17 mouse cellular contexts compared by ENCODE assay signal in the genomic region with DNA sequence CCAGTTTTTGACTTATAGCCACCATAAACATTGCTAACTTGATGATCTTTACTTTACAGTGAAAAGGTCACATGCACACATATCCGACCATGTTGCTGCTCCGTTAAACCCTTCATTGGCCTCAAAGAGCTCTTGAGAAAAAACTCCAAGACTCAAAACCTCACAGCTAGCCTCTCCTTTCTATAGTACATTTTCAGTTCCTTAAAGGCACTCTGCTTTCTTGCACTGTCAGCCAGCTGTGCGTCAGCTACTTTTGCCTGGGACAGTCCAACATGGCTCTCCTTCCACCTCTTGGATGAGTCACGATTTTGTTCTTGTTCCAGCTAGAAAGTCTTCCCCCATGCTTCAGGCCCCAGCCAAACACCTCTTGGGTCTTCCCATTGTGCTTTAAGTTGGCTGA. TPM values are rescaled to one million over a fixed set of nuclear protein-coding genes. Genes with fewer than 3 reads are reported as not detected.
DNase-seq lines count a peak whose midpoint lies in the region; ATAC-seq and TF ChIP-seq lines count a peak whose summit lies in the region.
"Had no signal": no experiment of that assay in that cellular context is flagged by ENCODE, and none has a peak within 500 bp of the region (broad histone marks: within the 10 kb centered on the region; RNA-seq: fewer than 3 reads in every experiment).

No protein-coding gene starts in this region.

- WGBS in liver, adult 2 months: 87% methylated on average over 4 of the region's 4 CpGs
- WGBS in liver, embryonic 12.5 days (ENCODE audit: insufficient replicate concordance): 56% methylated on average over 4 of the region's 4 CpGs
- WGBS in forebrain, postnatal 0 days: 92% methylated on average over 4 of the region's 4 CpGs
- 85% methylated on average over 4 of the region's 4 CpGs for WGBS in kidney, embryonic 15.5 days

- intact Hi-C loops in gastrocnemius, adult 2 months (cut with DNase I): no loop called here

- TF ChIP-seq CTCF in gastrocnemius, adult 2 months (IDR thresholded peaks at IDR 0.05): no peak
- TF ChIP-seq CTCF in liver, adult 2 months (IDR thresholded peaks at IDR 0.05; ENCODE audit: low read depth, low read length): no peak
- TF ChIP-seq CTCF in forebrain, postnatal 0 days (IDR thresholded peaks at IDR 0.05; ENCODE audit: low read depth): no peak

- H3K4me3 ChIP-seq in gastrocnemius, adult 2 months: no peak overlapping the region
- H3K4me3 ChIP-seq in liver, adult 2 months (ENCODE audit: insufficient read depth, low read depth, low read length): no peak overlapping the region
- no peak overlapping the region for H3K4me3 ChIP-seq in liver, embryonic 12.5 days
- no peak overlapping the region for H3K4me3 ChIP-seq in forebrain, postnatal 0 days (ENCODE audit: low read depth, low read length)
- no peak overlapping the region for H3K4me3 ChIP-seq in kidney, embryonic 15.5 days (replicated peaks)
- H3K4me3 ChIP-seq: embryonic facial prominence, embryonic 15.5 days; forebrain, embryonic 12.5 days; liver, embryonic 15.5 days; stomach, embryonic 15.5 days had no signal

- no peaks in the 10 kb centered on the region for H3K36me3 ChIP-seq in liver, adult 2 months (ENCODE audit: control insufficient read depth, insufficient read depth, low read length)
- no peaks in the 10 kb centered on the region for H3K36me3 ChIP-seq in liver, embryonic 12.5 days
- no peaks in the 10 kb centered on the region for H3K36me3 ChIP-seq in forebrain, postnatal 0 days (ENCODE audit: insufficient read depth)
- H3K36me3 ChIP-seq in kidney, embryonic 15.5 days: no peaks in the 10 kb centered on the region
- H3K36me3 ChIP-seq: embryonic facial prominence, embryonic 15.5 days; forebrain, embryonic 12.5 days; liver, embryonic 15.5 days; stomach, embryonic 15.5 days had no signal

- H3K79me2 ChIP-seq in liver, adult 2 months (ENCODE audit: control insufficient read depth, insufficient read depth, low read length): peaks cover 3% of the 10 kb centered on the region; the same call in 1 of the 2 replicates

- no peak overlapping the region for H3K27ac ChIP-seq in gastrocnemius, adult 2 months
- no peak overlapping the region for H3K27ac ChIP-seq in liver, adult 2 months (replicated peaks; ENCODE audit: insufficient read depth, low read depth, low read length)
- H3K27ac ChIP-seq in liver, embryonic 12.5 days: no peak overlapping the region
- no peak overlapping the region for H3K27ac ChIP-seq in forebrain, postnatal 0 days (ENCODE audit: low read depth, low read length)
- H3K27ac ChIP-seq in kidney, embryonic 15.5 days: no peak overlapping the region
- H3K27ac ChIP-seq: embryonic facial prominence, embryonic 15.5 days; forebrain, embryonic 12.5 days; hindbrain, embryonic 14.5 days; liver, embryonic 15.5 days; stomach, embryonic 15.5 days had no signal

- peaks cover 2% of the 10 kb centered on the region; the same call in 1 of the 2 replicates for H3K4me1 ChIP-seq in liver, adult 2 months (ENCODE audit: control insufficient read depth, insufficient read depth, low read length)
- peaks cover 4% of the 10 kb centered on the region; the same call in 1 of the 2 replicates for H3K4me1 ChIP-seq in liver, embryonic 12.5 days
- no peaks in the 10 kb centered on the region for H3K4me1 ChIP-seq in forebrain, postnatal 0 days (ENCODE audit: insufficient read depth)
- no peaks in the 10 kb centered on the region for H3K4me1 ChIP-seq in kidney, embryonic 15.5 days
- H3K4me1 ChIP-seq: forebrain, embryonic 12.5 days; liver, embryonic 15.5 days; stomach, embryonic 15.5 days had no signal

- peak; percentile 30 for DNase-seq in gastrocnemius, adult 2 months
- no peak for DNase-seq in gastrocnemius, adult 18-20 months (ENCODE audit: low spot score)
- peak; percentile 41 for DNase-seq in liver, adult 2 months (ENCODE audit: extremely low read depth, low read depth, low spot score)
- DNase-seq in 3T3-L1 (ENCODE audit: low read depth, low spot score): peak; percentile 22
- no peak for DNase-seq in forebrain, postnatal 0 days
- DNase-seq: adrenal gland, postnatal 25 days; cerebellum, adult 11-12 months; kidney, adult 18-20 months; right cerebral cortex, postnatal 14 days had no signal

- no peaks in the 10 kb centered on the region for H3K9me3 ChIP-seq in liver, embryonic 12.5 days (replicated peaks)
- no peaks in the 10 kb centered on the region for H3K9me3 ChIP-seq in forebrain, postnatal 0 days (ENCODE audit: low read length)
- H3K9me3 ChIP-seq in kidney, embryonic 15.5 days (replicated peaks): no peaks in the 10 kb centered on the region
- H3K9me3 ChIP-seq: embryonic facial prominence, embryonic 15.5 days; forebrain, embryonic 12.5 days; liver, embryonic 15.5 days; stomach, embryonic 15.5 days had no signal

- no peaks in the 10 kb centered on the region for H3K27me3 ChIP-seq in liver, adult 2 months (ENCODE audit: control insufficient read depth, insufficient read depth, low read length)
- no peaks in the 10 kb centered on the region for H3K27me3 ChIP-seq in liver, embryonic 12.5 days (replicated peaks)
- H3K27me3 ChIP-seq in forebrain, postnatal 0 days (ENCODE audit: insufficient read depth, low read length): no peaks in the 10 kb centered on the region
- no peaks in the 10 kb centered on the region for H3K27me3 ChIP-seq in kidney, embryonic 15.5 days
- H3K27me3 ChIP-seq: embryonic facial prominence, embryonic 15.5 days; forebrain, embryonic 12.5 days; liver, embryonic 15.5 days; stomach, embryonic 15.5 days had no signal

- no peak for TF ChIP-seq POLR2A in liver, adult 2 months (IDR thresholded peaks at IDR 0.05; ENCODE audit: extremely low read depth, insufficient read depth, low read length)

- no peak for ATAC-seq in liver, embryonic 12.5 days
- peak; percentile 90 for ATAC-seq in granulocyte monocyte progenitor cell, adult 5-6 weeks (replicated peaks; ENCODE audit: poor library complexity, severe bottlenecking)
- ATAC-seq in forebrain, postnatal 0 days: no peak
- ATAC-seq in kidney, embryonic 15.5 days (replicated peaks; ENCODE audit: low FRiP score): no peak

- H3K4me2 ChIP-seq in liver, embryonic 12.5 days: no peak overlapping the region
- no peak overlapping the region for H3K4me2 ChIP-seq in forebrain, postnatal 0 days (ENCODE audit: low read depth)
- H3K4me2 ChIP-seq in kidney, embryonic 15.5 days: no peak overlapping the region
- H3K4me2 ChIP-seq: embryonic facial prominence, embryonic 15.5 days; forebrain, embryonic 12.5 days; hindbrain, embryonic 14.5 days; liver, embryonic 15.5 days; stomach, embryonic 15.5 days had no signal

- H3K9ac ChIP-seq in liver, adult 2 months (ENCODE audit: low read depth, low read length): no peak overlapping the region
- no peak overlapping the region for H3K9ac ChIP-seq in liver, embryonic 12.5 days
- H3K9ac ChIP-seq in forebrain, postnatal 0 days: no peak overlapping the region
- H3K9ac ChIP-seq in kidney, embryonic 15.5 days: no peak overlapping the region
- H3K9ac ChIP-seq: embryonic facial prominence, embryonic 15.5 days; forebrain, embryonic 12.5 days; hindbrain, embryonic 14.5 days; liver, embryonic 15.5 days; stomach, embryonic 15.5 days had no signal

RNA-seq across cellular contexts. Expression of a gene that starts 35.9 kb away (rescaled TPM):
- 1 to 10 TPM; 4.2 to 4.5 TPM for total RNA-seq in gastrocnemius, adult 2 months (2021)
- 1 to 10 TPM; 2.9 to 5.1 TPM for total RNA-seq in gastrocnemius, adult 18-20 months (2021)
- total RNA-seq in liver, adult 2 months (2014; rRNA removed): 12.5 and 15.2 TPM in 2 replicates
- 1.9 and 4.4 TPM in 2 replicates for polyA plus RNA-seq in liver, adult 2 months (2012; rRNA removed)
- 10.1 and 10.8 TPM in 2 replicates for polyA plus RNA-seq in liver, embryonic 12.5 days (2016; fragmentation: Nextera tagmentation; extraction: Ambion mirVana)
- 1.5 TPM in 1 of 2 replicates, not detected in the other for total RNA-seq in granulocyte monocyte progenitor cell, adult 5-6 weeks (2014; fragmentation: Nextera tagmentation)
- total RNA-seq in granulocyte monocyte progenitor cell, adult 5-6 weeks (2017): 0.99 and 1.1 TPM in 2 replicates
- 14.1 and 19.5 TPM in 2 replicates for total RNA-seq in forebrain, postnatal 0 days (2014; rRNA removed)
- polyA plus RNA-seq in forebrain, postnatal 0 days (2015; fragmentation: Nextera tagmentation; extraction: Ambion mirVana): 4.8 and 5.6 TPM in 2 replicates
- polyA plus RNA-seq in kidney, embryonic 15.5 days (2015; fragmentation: Nextera tagmentation; extraction: Ambion mirVana): 22.2 and 23.5 TPM in 2 replicates

RNA-seq across cellular contexts. Expression of a gene that starts 43.9 kb away (rescaled TPM):
- total RNA-seq in gastrocnemius, adult 2 months (2021): not detected
- under 1 TPM in 1 of 2 experiments, not detected in 1; 0.21 TPM for total RNA-seq in gastrocnemius, adult 18-20 months (2021)
- total RNA-seq in liver, adult 2 months (2014; rRNA removed): 2.6 and 5.3 TPM in 2 replicates
- 1.8 and 3.9 TPM in 2 replicates for polyA plus RNA-seq in liver, adult 2 months (2012; rRNA removed)
- 0.62 and 0.87 TPM in 2 replicates for polyA plus RNA-seq in liver, embryonic 12.5 days (2016; fragmentation: Nextera tagmentation; extraction: Ambion mirVana)
- total RNA-seq in granulocyte monocyte progenitor cell, adult 5-6 weeks (2014; fragmentation: Nextera tagmentation): 3.2 and 6.1 TPM in 2 replicates
- total RNA-seq in granulocyte monocyte progenitor cell, adult 5-6 weeks (2017): 3.0 and 4.4 TPM in 2 replicates
- total RNA-seq in forebrain, postnatal 0 days (2014; rRNA removed): 0.29 TPM in 1 of 2 replicates, not detected in the other
- polyA plus RNA-seq in forebrain, postnatal 0 days (2015; fragmentation: Nextera tagmentation; extraction: Ambion mirVana): 0.69 and 0.84 TPM in 2 replicates
- 0.75 and 0.90 TPM in 2 replicates for polyA plus RNA-seq in kidney, embryonic 15.5 days (2015; fragmentation: Nextera tagmentation; extraction: Ambion mirVana)

Comparison
In these comparisons a context has a peak if more than half of its experiments do, and no peak if none do; other contexts are left out.
1. DNase-seq: peak in gastrocnemius, adult 2 months (single experiment), liver, adult 2 months (single experiment) and 3T3-L1 (single experiment); none in gastrocnemius, adult 18-20 months (single experiment) and forebrain, postnatal 0 days (single experiment).